Mouse (Mus musculus) MEL (cell line): ENCODE measurements around the gene Gabra5. TPM values are rescaled to one million over a fixed set of nuclear protein-coding genes. Genes with fewer than 3 reads are reported as not detected.

Experiments
- DNase-seq: peaks from one replicate; pipeline ENCODE4 v3.0.0; 2011; ENCODE audit warnings: low read depth, low spot score
- H3K27ac ChIP-seq: 2 replicates; pipeline ENCODE4 v1.5.1; 2012; ENCODE audit warnings: low read depth, mild to moderate bottlenecking, control low read depth, low read length, moderate library complexity; ENCODE audit not compliant: control insufficient read depth
- H3K27me3 ChIP-seq, 2 experiments: fragments of 150-350 bp in 1 of 2; sonication (generic) in 1 of 2; 2 replicates each; pipeline ENCODE4 v1.6.1; 2012; ENCODE audit warnings: low read length in 2 of 2, mild to moderate bottlenecking in 2 of 2, improper control_type of control experiment in 1 of 2, moderate library complexity in 1 of 2; ENCODE audit not compliant: insufficient read depth in 2 of 2, control insufficient read depth in 1 of 2
- H3K36me3 ChIP-seq, 2 experiments: 2 replicates each; pipeline ENCODE4 v1.6.1; 2012 to 2014; ENCODE audit warnings: low read length in 2 of 2, improper control_type of control experiment in 1 of 2, inconsistent platforms in 1 of 2, mild to moderate bottlenecking in 1 of 2; ENCODE audit not compliant: insufficient read depth in 2 of 2, control insufficient read depth in 1 of 2
- H3K4me1 ChIP-seq, 2 experiments: fragments of 150-350 bp in 1 of 2; sonication (generic) in 1 of 2; 2 replicates each; pipeline ENCODE4 v1.6.1; 2012; ENCODE audit warnings: low read length in 2 of 2, improper control_type of control experiment in 1 of 2, mild to moderate bottlenecking in 1 of 2; ENCODE audit not compliant: insufficient read depth in 2 of 2, control insufficient read depth in 1 of 2
- H3K4me3 ChIP-seq, 2 experiments: fragments of 150-350 bp in 1 of 2; sonication (generic) in 1 of 2; 2 replicates each; pipeline ENCODE4 v1.5.1; 2012; ENCODE audit warnings: low read depth in 2 of 2, low read length in 2 of 2, mild to moderate bottlenecking in 2 of 2, moderate library complexity in 2 of 2, control low read depth in 1 of 2, improper control_type of control experiment in 1 of 2; ENCODE audit not compliant: control insufficient read depth in 1 of 2, insufficient read depth in 1 of 2
- H3K79me2 ChIP-seq: 2 replicates; pipeline ENCODE4 v1.6.1; 2012; ENCODE audit warnings: mild to moderate bottlenecking, low read length, moderate library complexity; ENCODE audit not compliant: control insufficient read depth, poor library complexity, insufficient read depth
- H3K9ac ChIP-seq: 2 replicates; pipeline ENCODE4 v1.6.1; 2012; ENCODE audit warnings: low read depth, mild to moderate bottlenecking, control low read depth, low read length, moderate library complexity; ENCODE audit not compliant: control insufficient read depth, poor library complexity, severe bottlenecking
- H3K9me3 ChIP-seq: fragments of 150-350 bp; sonication (generic); replicated peaks from 2 replicates; pipeline ENCODE4 v1.6.1; 2012; ENCODE audit warnings: mild to moderate bottlenecking, low read length, improper control_type of control experiment, moderate library complexity; ENCODE audit not compliant: insufficient read depth
- CHD2 ChIP-seq: IDR thresholded peaks from 2 replicates; pipeline ENCODE4 v1.6.1; 2011; ENCODE audit warnings: low read length, improper control_type of control experiment
- CTCF ChIP-seq, 3 experiments: IDR thresholded peaks in 2 of 3; conservative IDR thresholded peaks in 1 of 3; 2 replicates each; pipeline ENCODE4 v1.5.1; 2011 to 2012; ENCODE audit warnings: low read length in 3 of 3, low read depth in 2 of 3, mild to moderate bottlenecking in 2 of 3, improper control_type of control experiment in 1 of 3, inconsistent platforms in 1 of 3, mixed read lengths in 1 of 3, moderate library complexity in 1 of 3; ENCODE audit not compliant: control insufficient read depth in 1 of 3, insufficient read depth in 1 of 3, poor library complexity in 1 of 3, severe bottlenecking in 1 of 3
- E2F4 ChIP-seq: IDR thresholded peaks from 2 replicates; pipeline ENCODE4 v1.6.1; 2011; ENCODE audit warnings: low read depth, low read length, improper control_type of control experiment, borderline replicate concordance
- ELF1 ChIP-seq: IDR thresholded peaks from 2 replicates; pipeline ENCODE4 v1.6.1; 2014; ENCODE audit warnings: low read depth, mild to moderate bottlenecking, inconsistent platforms, low read length, improper control_type of control experiment, moderate library complexity
- ETS1 ChIP-seq: IDR thresholded peaks from 2 replicates; pipeline ENCODE4 v1.6.1; 2012; ENCODE audit warnings: low read depth, mild to moderate bottlenecking, inconsistent platforms, low read length, improper control_type of control experiment, moderate library complexity
- JUND ChIP-seq: IDR thresholded peaks from 2 replicates; pipeline ENCODE4 v1.6.1; 2011; ENCODE audit warnings: low read depth, mild to moderate bottlenecking, improper control_type of control experiment, low read length
- KAT2A ChIP-seq: conservative IDR thresholded peaks from 2 replicates; pipeline ENCODE4 v1.6.1; 2012; ENCODE audit warnings: low read depth, low read length, improper control_type of control experiment, inconsistent platforms
- MAFK ChIP-seq: IDR thresholded peaks from 2 replicates; pipeline ENCODE4 v1.6.1; 2011; ENCODE audit warnings: low read depth, mild to moderate bottlenecking, low read length, improper control_type of control experiment, borderline replicate concordance
- MXI1 ChIP-seq: IDR thresholded peaks from 2 replicates; pipeline ENCODE4 v1.6.1; 2011; ENCODE audit warnings: mild to moderate bottlenecking, low read depth, low read length, improper control_type of control experiment
- MYB ChIP-seq: IDR thresholded peaks from 2 replicates; pipeline ENCODE4 v1.6.1; 2011; ENCODE audit warnings: mild to moderate bottlenecking, low read depth, low read length, improper control_type of control experiment
- NRF1 ChIP-seq: IDR thresholded peaks from 2 replicates; pipeline ENCODE4 v1.6.1; 2014; ENCODE audit warnings: low read depth, mild to moderate bottlenecking, inconsistent platforms, low read length, improper control_type of control experiment, moderate library complexity; ENCODE audit not compliant: poor library complexity, insufficient read depth, severe bottlenecking
- POLR2A ChIP-seq, 2 experiments: IDR thresholded peaks; 2 replicates each; pipeline ENCODE4 v1.6.1; 2011 to 2012; ENCODE audit warnings: low read length in 2 of 2, mild to moderate bottlenecking in 2 of 2, control low read depth in 1 of 2, improper control_type of control experiment in 1 of 2, low read depth in 1 of 2, moderate library complexity in 1 of 2; ENCODE audit not compliant: control insufficient read depth in 1 of 2, insufficient read depth in 1 of 2, poor library complexity in 1 of 2
- POLR2AphosphoS5 ChIP-seq: IDR thresholded peaks from 2 replicates; pipeline ENCODE4 v1.6.1; 2012; ENCODE audit warnings: low read depth, borderline replicate concordance, mild to moderate bottlenecking, inconsistent platforms, low read length, moderate library complexity, mixed read lengths
- RAD21 ChIP-seq: IDR thresholded peaks from 2 replicates; pipeline ENCODE4 v1.6.1; 2011; ENCODE audit warnings: mild to moderate bottlenecking, low read depth, low read length, improper control_type of control experiment
- RCOR1 ChIP-seq: IDR thresholded peaks from 2 replicates; pipeline ENCODE4 v1.6.1; 2012; ENCODE audit warnings: low read depth, mild to moderate bottlenecking, inconsistent platforms, low read length, improper control_type of control experiment
- SIN3A ChIP-seq: IDR thresholded peaks from 2 replicates; pipeline ENCODE4 v1.6.1; 2012; ENCODE audit warnings: low read length, improper control_type of control experiment, inconsistent platforms
- SMC3 ChIP-seq: IDR thresholded peaks from 2 replicates; pipeline ENCODE4 v1.6.1; 2011; ENCODE audit warnings: low read depth, low read length, improper control_type of control experiment
- TAL1 ChIP-seq: IDR thresholded peaks from 2 replicates; pipeline ENCODE4 v1.6.1; 2012; ENCODE audit warnings: mild to moderate bottlenecking, inconsistent platforms, low read length, moderate library complexity, mixed read lengths
- TCF12 ChIP-seq: IDR thresholded peaks from 2 replicates; pipeline ENCODE4 v1.6.1; 2014; ENCODE audit warnings: low read depth, mild to moderate bottlenecking, inconsistent platforms, low read length, improper control_type of control experiment, moderate library complexity
- UBTF ChIP-seq: IDR thresholded peaks from 2 replicates; pipeline ENCODE4 v1.6.1; 2012; ENCODE audit warnings: low read depth, mild to moderate bottlenecking, inconsistent platforms, low read length, improper control_type of control experiment, moderate library complexity, borderline replicate concordance; ENCODE audit not compliant: insufficient read depth
- USF1 ChIP-seq: IDR thresholded peaks from 2 replicates; pipeline ENCODE4 v1.6.1; 2014; ENCODE audit warnings: low read depth, mild to moderate bottlenecking, inconsistent platforms, low read length, improper control_type of control experiment, moderate library complexity
- USF2 ChIP-seq, 2 experiments: IDR thresholded peaks; 2 replicates each; pipeline ENCODE4 v1.6.1; 2011 to 2012; ENCODE audit warnings: improper control_type of control experiment in 2 of 2, low read length in 2 of 2, borderline replicate concordance in 1 of 2, inconsistent platforms in 1 of 2, low read depth in 1 of 2, mild to moderate bottlenecking in 1 of 2; ENCODE audit not compliant: insufficient read depth in 1 of 2
- ZC3H11A ChIP-seq: IDR thresholded peaks from 2 replicates; pipeline ENCODE4 v1.6.1; 2012; ENCODE audit warnings: low read depth, mild to moderate bottlenecking, inconsistent platforms, low read length, improper control_type of control experiment
- ZKSCAN1 ChIP-seq: IDR thresholded peaks from 2 replicates; pipeline ENCODE4 v1.6.1; 2012; ENCODE audit warnings: low read depth, mild to moderate bottlenecking, inconsistent platforms, low read length, improper control_type of control experiment, moderate library complexity
- ZMIZ1 ChIP-seq: IDR thresholded peaks from 2 replicates; pipeline ENCODE4 v1.6.1; 2012; ENCODE audit warnings: low read depth, mild to moderate bottlenecking, inconsistent platforms, low read length, improper control_type of control experiment, moderate library complexity
- polyA plus RNA-seq, 2 experiments: library from polyadenylated mRNA; stranded (reverse) in 1 of 2; unstranded in 1 of 2; fragments of >175 nt in 1 of 2; fragments of >200 nt in 1 of 2; gene quantifications; 2 replicates each; pipeline versions ENCODE4 v1.2.1 to v1.2.4; 2012; ENCODE audit warnings: low replicate concordance in 2 of 2, low read depth in 1 of 2; ENCODE audit not compliant: insufficient read length in 2 of 2, insufficient read depth in 1 of 2, missing spikeins in 1 of 2
- total RNA-seq: library from RNA; depleted of rRNA; stranded (reverse); fragments of 300-350 nt; gene quantifications from 2 replicates; pipeline ENCODE4 v1.2.3, GENCODE M21; 2012

Gene Gabra5
- total and polyA plus RNA-seq, 3 experiments: not detected

- Histone ChIP-seq H3K4me3 (no peak overlapping the region), H3K4me1 (no peaks in the 10 kb centered on the region), H3K27ac (no peak overlapping the region), H3K9me3 (no peaks in the 10 kb centered on the region), H3K9ac (no peak overlapping the region), H3K79me2 (no peaks in the 10 kb centered on the region), H3K36me3 (no peaks in the 10 kb centered on the region), H3K27me3 (no peaks in the 10 kb centered on the region)
- DNase-seq: no peak
- TF ChIP-seq SIN3A (no peak), KAT2A (no peak), ZC3H11A (no peak), RCOR1 (no peak), MXI1 (no peak), USF1 (no peak), USF2 (IDR thresholded peaks at IDR 0.05; ENCODE audit: borderline replicate concordance in 1 of 2, insufficient read depth in 1 of 2, low read depth in 1 of 2, low read length in 2 of 2) (no peak), JUND (no peak), MYB (no peak), POLR2AphosphoS5 (no peak), TCF12 (no peak), CTCF (IDR thresholded peaks at IDR 0.05 in 2 of 3, conservative IDR thresholded peaks at IDR 0.05 in 1 of 3; ENCODE audit: control insufficient read depth in 1 of 3, insufficient read depth in 1 of 3, low read depth in 2 of 3, low read length in 3 of 3, poor library complexity in 1 of 3, severe bottlenecking in 1 of 3) (no peak), RAD21 (no peak), NRF1 (no peak), MAFK (no peak), ELF1 (no peak), E2F4 (no peak)
Measured at GRCm38 (mm10) chr7:57390046-57390445, 119.8 kb downstream of the Gabra5 start.

GRCm38 (mm10) chr7:57387341-57387654 lies 122.6 kb downstream of the Gabra5 start:
- Histone ChIP-seq H3K4me3 (no peak overlapping the region), H3K27ac (no peak overlapping the region), H3K9me3 (no peaks in the 10 kb centered on the region), H3K36me3 (no peaks in the 10 kb centered on the region), H3K9ac (no peak overlapping the region), H3K27me3 (no peaks in the 10 kb centered on the region), H3K79me2 (no peaks in the 10 kb centered on the region), H3K4me1 (no peaks in the 10 kb centered on the region)
- TF ChIP-seq USF1: no peak
- TF ChIP-seq ZKSCAN1: no peak
- no peak for TF ChIP-seq E2F4
- no peak for TF ChIP-seq RCOR1
- TF ChIP-seq JUND: no peak
- no peak for TF ChIP-seq MXI1
- TF ChIP-seq TAL1: no peak
- no peak for TF ChIP-seq CTCF (IDR thresholded peaks at IDR 0.05 in 2 of 3, conservative IDR thresholded peaks at IDR 0.05 in 1 of 3; ENCODE audit: control insufficient read depth in 1 of 3, insufficient read depth in 1 of 3, low read depth in 2 of 3, low read length in 3 of 3, poor library complexity in 1 of 3, severe bottlenecking in 1 of 3)
- TF ChIP-seq NRF1: no peak
- no peak for TF ChIP-seq MYB
- no peak for TF ChIP-seq ETS1
- TF ChIP-seq KAT2A: no peak
- TF ChIP-seq POLR2A (IDR thresholded peaks at IDR 0.05; ENCODE audit: control insufficient read depth in 1 of 2, insufficient read depth in 1 of 2, low read depth in 1 of 2, low read length in 2 of 2, poor library complexity in 1 of 2): no peak
- no peak for TF ChIP-seq CHD2
- no peak for TF ChIP-seq ZMIZ1
- no peak for TF ChIP-seq SMC3
- TF ChIP-seq UBTF: no peak
- no peak for DNase-seq
